Mouse (Mus musculus) neural tube, embryonic 11.5 days (tissue): Measurements from ENCODE around the gene 2210407C18Rik. TPM values are rescaled to one million over a fixed set of nuclear protein-coding genes. Genes with fewer than 3 reads are reported as not detected.

Experiments used
- ATAC-seq: fragments of 200-750 bp; cut with Nextera tagmentation; 2 replicates; pipeline ENCODE4 v1.8.0; 2017; ENCODE audit warnings: moderate number of reproducible peaks, mild to moderate bottlenecking, moderate TSS enrichment, moderate library complexity; ENCODE audit not compliant: insufficient read depth, low FRiP score, low TSS enrichment
- DNase-seq: peaks from one replicate; pipeline ENCODE4 v3.0.0-alpha.2; 2015; ENCODE audit warnings: low spot score
- H3K27ac ChIP-seq: fragments of 300-500 bp; sonication (generic); 2 replicates; pipeline ENCODE4 v1.5.1; 2014; ENCODE audit warnings: low read depth, mild to moderate bottlenecking, low read length
- H3K27me3 ChIP-seq: fragments of 300-500 bp; sonication (generic); 2 replicates; pipeline ENCODE4 v1.6.1; 2014; ENCODE audit warnings: mild to moderate bottlenecking, low read length, mixed read lengths; ENCODE audit not compliant: control insufficient read depth, insufficient read depth
- H3K36me3 ChIP-seq: fragments of 300-500 bp; sonication (generic); 2 replicates; pipeline ENCODE4 v1.6.1; 2014; ENCODE audit warnings: mild to moderate bottlenecking, low read length, moderate library complexity, mixed read lengths; ENCODE audit not compliant: control insufficient read depth, insufficient read depth
- H3K4me1 ChIP-seq: fragments of 300-500 bp; sonication (generic); 2 replicates; pipeline ENCODE4 v1.6.1; 2014; ENCODE audit warnings: low read length, mixed read lengths; ENCODE audit not compliant: control insufficient read depth, insufficient read depth
- H3K4me2 ChIP-seq: fragments of 300-500 bp; sonication (generic); 2 replicates; pipeline ENCODE4 v1.6.1; 2014; ENCODE audit warnings: low read depth, mild to moderate bottlenecking, moderate library complexity
- H3K4me3 ChIP-seq: fragments of 300-500 bp; sonication (generic); 2 replicates; pipeline ENCODE4 v1.5.1; 2014; ENCODE audit warnings: low read depth, low read length
- H3K9ac ChIP-seq: fragments of 300-500 bp; sonication (generic); 2 replicates; pipeline ENCODE4 v1.6.1; 2014; ENCODE audit warnings: mild to moderate bottlenecking, low read length
- H3K9me3 ChIP-seq: fragments of 300-500 bp; sonication (generic); 2 replicates; pipeline ENCODE4 v1.6.1; 2016; ENCODE audit warnings: low read length; ENCODE audit not compliant: control insufficient read depth
- WGBS: fragments of 180-500 bp; shearing (Covaris S2); extraction: QIAGEN DNeasy Blood & Tissue Kit; methylation state at CpG from one replicate; pipeline ENCODE4 v1.1.7; 2014; 5-methylcytosine and 5-hydroxymethylcytosine counted together
- polyA plus RNA-seq: library from polyadenylated mRNA; unstranded; fragments of >200 nt; fragmentation: Nextera tagmentation; extraction: Ambion mirVana; gene quantifications from 2 replicates; pipeline ENCODE4 v1.2.1, GENCODE M21; 2014

The 2210407C18Rik gene
- polyA plus RNA-seq, 1 experiment from 2014 or later, result not detected

- Histone ChIP-seq H3K27ac (no peak overlapping the region), H3K36me3 (no peaks in the 10 kb centered on the region), H3K9ac (no peak overlapping the region), H3K4me2 (no peak overlapping the region), H3K4me3 (no peak overlapping the region), H3K9me3 (no peaks in the 10 kb centered on the region), H3K4me1 (no peaks in the 10 kb centered on the region), H3K27me3 (no peaks in the 10 kb centered on the region)
- no peak for DNase-seq
- ATAC-seq, result no peak
- 91% methylated on average over 12 of the region's 12 CpGs for WGBS
These were observed 9.5 kb downstream of the 2210407C18Rik start for GRCm38 (mm10) chr11:58606177-58606919.

- Histone ChIP-seq H3K9ac (no peak overlapping the region), H3K4me3 (no peak overlapping the region), H3K27me3 (no peaks in the 10 kb centered on the region), H3K9me3 (no peaks in the 10 kb centered on the region), H3K4me1 (no peaks in the 10 kb centered on the region), H3K27ac (no peak overlapping the region), H3K36me3 (no peaks in the 10 kb centered on the region), H3K4me2 (no peak overlapping the region)
- WGBS, result 93% methylated on average over 3 of the region's 3 CpGs
- DNase-seq, result no peak
- no peak for ATAC-seq
These were observed 10.6 kb downstream of the 2210407C18Rik start for GRCm38 (mm10) chr11:58605228-58605627.

GRCm38 (mm10) chr11:58604688-58605087, 11.2 kb downstream of the 2210407C18Rik start:
- DNase-seq (no peak), ATAC-seq (no peak)
- H3K9me3 ChIP-seq, result no peaks in the 10 kb centered on the region
- H3K9ac ChIP-seq, result no peak overlapping the region
- no peaks in the 10 kb centered on the region for H3K4me1 ChIP-seq
- no peaks in the 10 kb centered on the region for H3K27me3 ChIP-seq
- H3K27ac ChIP-seq, result no peak overlapping the region
- no peak overlapping the region for H3K4me2 ChIP-seq
- H3K36me3 ChIP-seq, result no peaks in the 10 kb centered on the region
- 85% methylated on average over 2 of the region's 2 CpGs for WGBS
- no peak overlapping the region for H3K4me3 ChIP-seq

GRCm38 (mm10) chr11:58602800-58603560, 12.9 kb downstream of the 2210407C18Rik start:
- 86% methylated on average over 6 of the region's 6 CpGs for WGBS
- Histone ChIP-seq H3K36me3 (no peaks in the 10 kb centered on the region), H3K27ac (no peak overlapping the region), H3K4me3 (no peak overlapping the region), H3K27me3 (no peaks in the 10 kb centered on the region), H3K4me1 (no peaks in the 10 kb centered on the region), H3K4me2 (no peak overlapping the region), H3K9me3 (no peaks in the 10 kb centered on the region), H3K9ac (no peak overlapping the region)
- no peak for ATAC-seq
- no peak for DNase-seq

- DNase-seq, result no peak
- no peak overlapping the region for H3K4me2 ChIP-seq
- H3K36me3 ChIP-seq, result no peaks in the 10 kb centered on the region
- ATAC-seq, result no peak
- no peak overlapping the region for H3K9ac ChIP-seq
- no peaks in the 10 kb centered on the region for H3K9me3 ChIP-seq
- no peaks in the 10 kb centered on the region for H3K4me1 ChIP-seq
- no peak overlapping the region for H3K27ac ChIP-seq
- H3K4me3 ChIP-seq, result no peak overlapping the region
- H3K27me3 ChIP-seq, result no peaks in the 10 kb centered on the region
These were observed 13.8 kb downstream of the 2210407C18Rik start for GRCm38 (mm10) chr11:58602062-58602461.

GRCm38 (mm10) chr11:58597837-58598236, 18.0 kb downstream of the 2210407C18Rik start:
- DNase-seq (no peak), ATAC-seq (no peak)
- Histone ChIP-seq H3K36me3 (no peaks in the 10 kb centered on the region), H3K27me3 (no peaks in the 10 kb centered on the region), H3K4me1 (no peaks in the 10 kb centered on the region), H3K9me3 (no peaks in the 10 kb centered on the region), H3K4me3 (no peak overlapping the region), H3K9ac (no peak overlapping the region), H3K4me2 (no peak overlapping the region), H3K27ac (no peak overlapping the region)
- WGBS, result 88% methylated on average over 13 of the region's 13 CpGs

GRCm38 (mm10) chr11:58594814-58595213, 21.1 kb downstream of the 2210407C18Rik start, which contains the start of gene Olfr324:
Gene Olfr324, plus strand, starts transcription at chr11:58595114.
- H3K27ac ChIP-seq, result no peak within 1 kb of the TSS
- DNase-seq (no peak), ATAC-seq (no peak)
- H3K4me1 ChIP-seq, result no peaks in the 10 kb centered on the region
- H3K27me3 ChIP-seq, result no peaks in the 10 kb centered on the region
- no peaks in the 10 kb centered on the region for H3K36me3 ChIP-seq
- no peaks in the 10 kb centered on the region for H3K9me3 ChIP-seq
- H3K9ac ChIP-seq, result no peak within 1 kb of the TSS
- 80% methylated on average over 6 of the region's 6 CpGs for WGBS
- H3K4me3 ChIP-seq, result no peak within 1 kb of the TSS
- no peak within 1 kb of the TSS for H3K4me2 ChIP-seq

- Histone ChIP-seq H3K4me3 (no peak overlapping the region), H3K27ac (no peak overlapping the region), H3K9ac (no peak overlapping the region), H3K9me3 (no peaks in the 10 kb centered on the region), H3K36me3 (no peaks in the 10 kb centered on the region), H3K27me3 (no peaks in the 10 kb centered on the region), H3K4me2 (no peak overlapping the region), H3K4me1 (no peaks in the 10 kb centered on the region)
- ATAC-seq, result no peak
- peak; percentile 12 for DNase-seq
- WGBS, result 64% methylated on average over 3 of the region's 3 CpGs
These were observed 27.1 kb downstream of the 2210407C18Rik start for GRCm38 (mm10) chr11:58588620-58589250.
